Mouse (Mus musculus) E14TG2a.4 (cell line): ENCODE measurements around the gene Ptpn13.

Source experiments
- CTCF ChIP-seq: conservative IDR thresholded peaks from 2 replicates; pipeline ENCODE4 v1.5.1; 2014; ENCODE audit warnings: low read length
- POU5F1 ChIP-seq: IDR thresholded peaks from 2 replicates; pipeline ENCODE4 v1.6.1; 2014; ENCODE audit warnings: low read length, borderline replicate concordance

DNA sequence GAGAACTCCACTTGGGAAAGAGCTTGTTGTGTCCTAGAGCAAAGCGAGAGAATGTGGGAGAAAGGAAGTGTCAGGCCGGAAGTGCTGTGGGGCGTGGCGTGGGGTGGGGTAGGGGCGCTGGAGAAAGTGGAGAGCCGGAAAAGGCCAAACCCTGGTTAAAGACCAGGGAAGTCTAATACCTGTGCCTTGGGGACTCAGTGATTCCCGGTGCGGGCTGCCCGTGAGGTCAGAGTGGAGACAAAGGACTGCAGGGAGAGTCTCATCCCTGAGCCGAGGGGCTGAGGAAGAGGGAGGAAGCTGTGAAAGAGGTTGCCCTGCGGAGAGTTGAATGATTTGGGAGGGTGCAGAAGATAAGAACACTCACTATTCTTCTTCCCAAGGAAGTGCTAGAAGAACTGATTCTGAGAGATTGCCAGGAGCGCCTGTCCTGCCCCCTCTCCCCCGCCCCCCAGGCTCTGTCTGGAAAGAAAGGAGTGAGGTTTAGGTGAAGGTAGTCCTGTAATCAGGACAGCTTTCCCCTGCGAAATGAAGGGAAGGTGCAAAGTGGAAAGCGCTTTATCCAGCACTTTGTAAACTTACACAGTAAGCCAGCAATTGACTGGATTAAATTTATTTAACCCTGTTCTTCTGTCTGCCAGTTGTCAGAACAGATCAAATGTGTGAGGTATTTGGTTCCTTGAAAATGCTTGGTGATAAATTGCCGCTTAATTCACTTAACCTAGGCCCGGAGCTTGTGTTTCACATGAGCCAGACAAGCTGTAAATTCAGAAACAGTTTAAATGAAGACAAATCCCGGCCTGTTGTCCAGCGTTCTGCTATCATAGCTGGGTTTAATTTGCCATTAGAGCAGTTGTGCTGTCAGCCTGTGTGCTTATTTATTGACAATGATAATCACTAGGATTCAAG is 11.3 kb downstream of the Ptpn13 start:
- TF ChIP-seq CTCF (no peak), POU5F1 (no peak)
